Mouse (Mus musculus): Measurements from ENCODE around the gene Cuedc1.

Gene Cuedc1

DNA sequence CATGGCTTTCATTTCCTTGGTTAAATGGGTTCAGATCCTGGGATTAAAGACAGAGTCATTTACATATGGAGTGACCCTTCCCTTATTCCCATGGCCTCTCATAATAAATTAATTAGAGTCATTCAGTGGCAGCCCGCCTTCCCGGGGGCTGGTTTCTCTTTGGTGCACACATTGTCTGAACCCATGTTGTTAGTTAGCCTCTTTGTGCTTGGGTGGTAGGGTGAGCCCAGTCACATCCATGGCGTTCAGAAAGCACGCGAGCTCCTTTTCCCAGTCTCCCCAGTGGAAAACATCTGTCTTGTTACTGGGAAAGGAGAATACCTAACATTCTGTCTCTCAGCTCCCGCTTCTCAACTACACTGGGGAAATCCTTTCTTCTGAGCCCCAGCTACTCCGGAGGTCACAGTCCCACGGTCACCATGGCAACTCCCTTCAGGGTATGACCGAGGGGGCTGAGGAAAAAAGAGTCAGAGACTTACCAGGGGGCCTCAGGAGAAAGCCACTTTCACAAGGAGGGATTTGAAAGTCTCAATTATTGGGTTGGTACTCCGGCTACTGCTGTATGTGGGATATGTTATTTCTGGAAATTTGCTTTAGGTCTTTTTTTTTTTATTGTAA, 143.0 kb downstream of the Cuedc1 start:
- DNase-seq (ENCODE audit: low spot score in 2 of 2) = no peak

DNA sequence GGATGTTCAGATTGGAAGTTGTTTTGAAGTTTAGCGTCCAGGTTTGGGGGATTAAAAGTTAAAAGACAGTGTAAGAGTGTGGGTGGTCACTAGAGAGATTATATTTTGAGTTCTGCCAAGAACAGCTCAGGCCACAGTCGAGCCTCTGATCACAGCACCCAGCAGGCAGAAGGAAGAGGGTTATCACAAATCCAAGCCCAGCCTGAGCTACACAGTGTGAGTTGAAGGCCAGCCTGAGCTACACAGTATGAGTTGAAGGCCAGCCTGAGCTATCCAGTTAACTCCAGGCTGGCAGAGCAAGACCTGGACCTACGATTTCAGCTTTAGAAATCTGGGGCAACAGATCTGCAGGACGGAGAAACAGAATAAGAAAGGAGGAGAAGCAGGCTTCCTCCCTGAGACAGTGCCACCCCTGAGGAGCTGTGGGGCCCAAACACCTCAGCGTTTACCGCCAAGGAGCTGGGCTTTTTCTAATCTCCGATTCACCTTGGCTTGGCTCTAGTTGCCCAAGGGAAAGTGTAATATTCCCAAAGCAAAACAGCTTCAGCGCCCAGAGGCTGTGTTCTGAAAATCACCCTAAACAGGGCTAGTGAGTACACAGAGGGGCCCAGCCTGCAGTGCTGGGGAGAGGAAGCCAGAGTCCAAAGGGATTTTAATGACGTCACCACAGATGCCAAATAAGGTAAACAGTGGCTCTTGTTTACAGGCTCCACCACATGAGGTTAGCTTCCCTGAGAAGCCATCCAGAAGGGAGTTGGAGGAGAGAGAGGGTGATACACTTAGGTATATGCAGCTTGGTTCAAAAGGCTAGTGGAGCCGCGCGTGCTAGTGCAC, 143.8 kb downstream of the Cuedc1 start:
- DNase-seq (ENCODE audit: low spot score in 2 of 2) = no peak
